Mouse (Mus musculus) adrenal gland, postnatal 36 days (tissue): Measurements from ENCODE around the gene Lpar5. TPM values are rescaled to one million over a fixed set of nuclear protein-coding genes. Genes with fewer than 3 reads are reported as not detected.
A peak's percentile ranks its signal among the peaks of the same experiment; 100 is the strongest.

Source experiments
- DNase-seq, 2 experiments: peaks; one replicate each; pipeline ENCODE4 v3.0.0; 2021; ENCODE audit warnings: mixed read lengths in 1 of 2
- total RNA-seq, 2 experiments: library from RNA; stranded (reverse); gene quantifications; 2 replicates each; pipeline ENCODE4 v1.2.3; 2021

The Lpar5 gene
- total RNA-seq, 2 experiments from 2014 or later, result 0.40 to 0.60 TPM

DNA sequence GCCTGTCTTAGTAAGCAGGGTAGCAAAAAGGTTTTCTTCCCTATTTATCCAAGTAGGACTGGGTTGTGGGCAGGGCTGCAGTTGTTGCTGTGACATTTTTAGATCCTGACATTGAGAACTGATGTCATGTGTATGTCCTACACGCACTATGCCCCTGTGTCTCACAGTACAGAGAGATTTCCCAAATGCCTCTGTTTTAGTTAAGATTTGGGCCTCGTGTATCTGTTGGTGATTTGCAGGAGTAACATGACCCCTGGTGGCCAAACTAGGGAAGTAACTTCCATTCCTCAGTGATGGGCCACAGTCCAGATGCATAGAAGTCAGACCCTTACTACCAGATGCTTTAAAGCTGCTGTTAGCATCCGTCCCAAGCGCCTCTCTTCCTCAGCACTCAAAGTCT is 16.7 kb downstream of the Lpar5 start:
- DNase-seq, result peak; percentile 48 to 72

DNA sequence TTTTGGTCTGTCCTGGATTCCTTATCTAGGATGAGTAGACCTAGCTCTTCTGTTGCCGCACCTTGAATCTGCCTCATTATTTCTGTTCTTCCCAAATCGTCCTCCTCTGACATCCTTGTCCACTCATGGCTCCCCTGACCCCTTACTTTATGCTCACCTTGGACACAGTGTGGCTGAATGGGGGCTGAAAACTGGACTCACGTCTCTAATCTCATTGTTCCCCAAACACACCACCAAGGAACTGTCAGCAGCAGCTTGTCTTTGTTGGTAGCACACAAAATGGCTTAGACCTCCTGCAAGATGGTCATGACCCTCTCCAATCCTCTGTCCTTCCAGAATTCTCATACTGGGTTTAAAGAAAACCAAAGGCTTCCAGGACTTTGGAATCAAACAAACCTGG is 20.2 kb downstream of the Lpar5 start:
- no peak for DNase-seq

DNA sequence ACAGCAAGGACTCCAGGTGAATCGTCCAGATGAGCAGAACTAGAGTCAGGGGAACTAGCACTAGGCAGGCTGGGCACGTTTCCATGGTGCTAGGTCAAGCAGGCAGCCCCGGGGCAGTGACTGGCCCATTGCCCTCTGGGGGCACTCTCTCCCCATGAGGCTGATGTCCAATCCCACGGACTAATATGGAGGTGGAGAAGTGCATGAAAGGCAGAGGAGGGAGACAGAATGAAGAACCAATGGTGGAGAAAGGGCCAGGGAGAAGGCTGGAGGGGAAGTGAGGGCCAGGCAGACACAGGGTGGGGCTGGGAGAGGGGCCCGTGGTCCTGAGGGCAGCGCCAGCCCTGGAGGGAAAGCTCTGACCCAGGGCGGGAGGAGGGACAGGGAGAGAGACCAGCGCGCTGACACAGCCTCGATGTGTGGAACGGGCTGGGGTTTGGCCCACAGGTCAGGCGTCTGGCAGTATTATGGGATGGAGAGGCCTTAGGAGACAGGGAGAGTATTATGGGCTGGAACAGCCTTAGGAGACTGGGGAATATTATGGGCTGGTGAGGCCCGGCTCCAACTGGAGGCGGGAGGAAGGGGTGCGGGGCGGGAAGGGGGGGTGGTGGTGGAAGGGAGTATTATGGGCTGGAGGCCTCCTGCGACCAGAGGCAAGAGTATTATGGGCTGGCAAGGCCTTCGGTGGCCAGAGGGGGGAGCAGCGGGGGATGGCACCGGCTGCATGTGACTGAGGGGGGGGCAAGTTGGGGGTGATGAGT is 21.0 kb downstream of the Lpar5 start:
- DNase-seq, result peak; percentile 83 to 91

DNA sequence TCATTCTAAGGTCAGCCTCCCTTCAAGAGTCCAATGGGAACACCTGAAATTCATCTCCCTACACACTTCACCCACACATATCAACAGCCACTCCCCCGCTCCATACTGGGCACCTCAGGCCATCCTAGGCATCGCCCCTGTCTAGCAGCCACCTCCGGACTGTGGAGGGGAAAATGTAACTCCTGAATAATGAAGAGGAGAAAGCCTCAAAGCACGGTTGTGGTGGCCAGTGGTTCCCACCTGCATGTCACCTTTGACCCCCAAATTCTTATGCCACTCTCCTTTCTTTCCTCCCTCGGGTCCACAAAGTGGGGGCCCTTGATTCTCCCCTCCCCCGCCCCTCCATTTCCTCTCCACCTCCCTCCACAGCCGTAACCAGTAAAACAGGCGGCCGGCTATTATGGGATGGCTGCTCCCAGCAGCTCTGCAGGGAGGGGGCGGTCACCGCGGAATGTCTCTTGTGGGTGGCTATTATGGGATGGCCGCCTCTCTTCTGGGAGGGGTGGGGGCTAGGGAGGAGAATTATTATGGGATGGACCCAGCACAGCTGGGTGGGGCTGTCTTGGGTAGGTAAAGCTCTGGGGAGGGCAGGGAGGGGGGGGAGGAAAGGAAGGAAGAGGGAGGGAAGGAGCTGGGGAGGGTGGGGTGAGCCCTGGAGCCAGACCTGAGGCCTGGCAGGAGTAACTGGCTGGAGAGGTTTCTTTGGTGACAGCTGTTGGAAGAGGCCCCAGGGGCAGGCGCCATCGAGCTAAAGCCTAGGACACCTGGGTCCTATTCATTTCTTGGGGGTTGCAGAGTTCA is 22.0 kb downstream of the Lpar5 start:
- peak; percentile 87 to 90 for DNase-seq

DNA sequence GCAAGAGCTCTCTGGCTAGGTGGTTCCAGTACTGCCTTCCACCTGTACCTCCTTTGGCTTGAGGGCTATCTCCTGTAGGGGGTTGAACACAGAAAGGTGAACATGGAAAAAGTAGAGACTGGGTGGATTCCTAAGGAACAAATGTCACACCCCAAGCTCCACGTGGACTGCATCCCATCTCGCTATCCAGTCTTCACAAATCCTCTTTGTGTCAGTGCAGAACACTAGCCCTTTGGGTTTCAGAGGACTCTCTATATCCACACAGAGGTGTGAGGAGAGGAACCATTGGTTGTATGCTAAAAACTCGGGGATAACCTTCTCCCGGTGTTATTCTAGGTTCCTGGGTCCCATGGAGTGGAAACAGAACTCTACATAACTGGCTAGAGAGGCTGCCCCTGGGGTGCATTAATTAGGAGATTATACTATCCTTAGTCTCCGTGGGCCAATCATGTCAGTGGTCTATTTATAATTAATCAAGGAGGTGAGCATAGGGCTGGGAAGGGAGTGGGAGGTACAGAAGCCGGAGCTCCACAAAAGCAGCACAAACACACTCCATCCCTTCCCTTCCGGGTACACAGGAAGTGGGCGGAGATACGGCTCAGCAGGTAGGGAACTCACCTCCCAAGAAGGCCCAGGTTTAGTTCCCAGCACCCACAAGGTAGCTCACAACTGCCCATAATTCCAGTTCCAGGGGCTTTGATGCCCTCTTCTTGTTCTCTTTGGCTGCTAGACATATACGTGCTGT is 22.8 kb downstream of the Lpar5 start:
- no peak for DNase-seq

DNA sequence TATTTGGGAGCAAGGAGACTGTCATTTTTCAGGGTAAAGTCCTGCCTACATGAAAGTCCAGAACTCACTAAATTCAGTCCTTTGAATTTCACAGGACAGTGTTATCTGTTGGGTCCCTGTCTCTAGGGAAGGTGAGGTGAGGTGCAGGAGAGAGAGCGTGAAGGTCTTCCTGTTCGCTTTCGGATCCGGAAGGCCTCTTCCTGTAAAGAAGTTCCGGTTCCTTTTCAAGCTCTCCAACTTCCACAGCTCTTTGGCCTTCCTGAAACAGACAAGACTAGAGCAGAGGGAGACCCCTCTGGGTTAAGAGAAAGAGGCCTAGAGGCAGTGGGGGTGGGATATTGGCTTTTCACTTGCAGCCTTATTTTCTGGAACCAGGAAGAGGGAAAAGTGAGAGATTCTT is 24.7 kb downstream of the Lpar5 start:
- DNase-seq, result no peak

DNA sequence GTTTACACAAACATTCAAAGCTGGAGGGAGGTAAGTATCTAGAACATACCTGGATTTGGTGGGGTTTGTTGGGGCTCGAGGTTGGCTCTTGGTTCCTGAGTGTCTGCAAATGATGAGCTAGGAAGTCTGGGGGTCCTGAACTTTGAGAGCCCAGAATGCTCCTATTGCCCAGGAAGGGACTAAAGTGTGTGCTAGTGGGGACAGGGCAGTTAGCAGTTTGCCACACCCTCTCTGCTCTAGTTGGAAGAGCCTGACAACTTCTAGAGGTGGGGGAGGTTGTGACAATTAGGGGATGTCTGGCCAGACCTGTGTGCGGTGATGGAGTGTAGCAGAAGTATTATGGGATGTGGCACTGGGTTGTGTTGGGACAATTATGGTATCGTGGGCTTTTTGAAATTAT is 27.1 kb downstream of the Lpar5 start:
- DNase-seq, result no peak

DNA sequence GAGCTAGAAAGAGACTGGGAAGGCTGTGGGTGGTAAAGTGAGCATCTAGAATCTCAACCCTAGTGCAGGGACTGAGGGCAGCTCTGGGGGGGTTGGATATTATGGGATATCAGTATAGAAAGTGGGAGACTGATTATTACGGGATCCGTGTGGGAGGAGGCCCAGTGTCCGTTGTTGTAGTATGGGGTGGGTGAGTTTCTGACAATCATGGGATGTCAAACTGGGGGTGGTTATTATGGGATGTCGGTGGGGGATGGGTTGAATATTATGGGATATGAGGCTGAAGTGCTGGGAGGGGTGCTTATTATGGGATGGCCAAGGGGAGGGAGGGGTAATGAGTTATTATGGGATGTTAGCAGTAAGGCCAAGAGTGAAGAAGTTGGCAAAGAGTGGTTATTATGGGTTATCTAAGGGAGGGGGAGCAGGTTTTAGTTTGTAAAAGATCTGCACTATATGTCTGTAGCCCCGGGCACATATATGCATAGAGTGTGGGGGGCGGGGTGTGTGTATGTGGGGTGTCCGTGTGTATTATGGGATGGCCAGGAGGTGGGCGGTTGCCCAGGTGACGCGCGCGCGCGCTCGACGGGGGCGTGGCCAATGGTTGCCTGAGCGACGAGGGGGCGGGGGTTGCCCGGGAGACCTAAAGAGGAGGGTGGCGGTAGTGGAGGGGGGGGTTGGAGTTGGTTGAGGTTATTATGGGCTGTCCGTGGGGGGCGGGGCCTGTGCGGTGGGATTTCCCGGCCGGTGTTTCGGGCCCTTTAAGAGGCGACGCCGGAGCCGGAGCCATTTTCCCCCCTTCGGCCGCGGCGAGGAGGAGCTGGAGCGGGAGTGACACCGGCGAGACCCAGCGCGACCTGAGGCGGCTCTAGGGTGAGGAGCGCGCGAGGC is 27.9 kb downstream of the Lpar5 start, which contains the start of gene Chd4:
Gene Chd4 (plus strand): TSS at position 591 of the 888 bp plus-strand sequence.
- peak; percentile 96 to 99 for DNase-seq

DNA sequence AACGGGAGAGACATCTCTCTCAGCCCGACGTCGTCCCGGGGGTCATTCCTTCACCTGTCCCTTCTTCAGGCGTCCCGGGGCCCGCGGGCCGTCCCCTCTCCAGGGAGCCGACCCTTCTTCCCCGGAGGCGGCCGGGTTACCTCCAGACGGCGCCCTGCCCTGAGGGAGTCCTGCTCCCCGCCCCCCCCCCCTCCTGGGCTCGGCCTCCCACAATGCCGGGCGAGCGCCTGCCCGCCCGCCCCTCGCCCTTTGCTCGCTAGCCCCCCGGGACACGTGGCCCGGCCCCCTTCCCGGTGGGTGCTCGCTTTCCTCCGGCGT is 28.5 kb downstream of the Lpar5 start:
- DNase-seq, result no peak

DNA sequence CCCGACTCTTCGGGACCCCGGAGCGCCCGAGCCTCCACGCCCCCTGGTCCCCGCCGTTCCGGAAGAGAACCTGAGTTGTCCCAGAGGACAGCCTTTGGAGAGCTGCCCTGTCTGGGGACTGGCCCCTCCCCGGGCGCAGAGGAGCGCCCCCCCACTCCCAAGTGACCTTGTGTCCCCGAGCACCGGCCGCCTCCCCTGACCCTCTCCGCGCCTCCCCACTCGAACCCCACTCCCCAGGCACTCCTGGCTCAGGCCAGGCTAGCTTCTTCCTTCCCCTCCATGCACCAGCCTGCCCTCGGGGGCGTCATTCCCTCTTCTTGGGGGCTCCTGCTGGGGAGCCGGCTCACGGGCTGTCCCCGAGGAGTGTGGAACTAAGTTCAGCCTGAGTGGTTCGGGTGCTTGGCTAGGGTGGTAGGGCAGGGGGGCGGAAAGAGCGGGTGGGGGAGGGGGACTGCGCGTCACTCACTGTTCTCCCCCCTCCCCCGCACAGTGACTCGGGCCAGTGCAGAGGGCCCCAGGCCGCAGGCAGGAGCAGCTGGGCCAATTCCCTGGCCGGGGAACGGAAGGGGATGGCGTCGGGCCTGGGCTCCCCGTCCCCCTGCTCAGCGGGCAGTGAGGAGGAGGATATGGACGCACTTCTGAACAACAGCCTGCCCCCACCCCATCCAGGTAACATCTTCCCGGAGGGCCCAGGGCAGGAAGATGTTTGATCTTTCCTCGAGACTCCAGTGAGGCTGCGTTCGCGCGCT is 29.1 kb downstream of the Lpar5 start:
- peak; percentile 74 to 82 for DNase-seq

DNA sequence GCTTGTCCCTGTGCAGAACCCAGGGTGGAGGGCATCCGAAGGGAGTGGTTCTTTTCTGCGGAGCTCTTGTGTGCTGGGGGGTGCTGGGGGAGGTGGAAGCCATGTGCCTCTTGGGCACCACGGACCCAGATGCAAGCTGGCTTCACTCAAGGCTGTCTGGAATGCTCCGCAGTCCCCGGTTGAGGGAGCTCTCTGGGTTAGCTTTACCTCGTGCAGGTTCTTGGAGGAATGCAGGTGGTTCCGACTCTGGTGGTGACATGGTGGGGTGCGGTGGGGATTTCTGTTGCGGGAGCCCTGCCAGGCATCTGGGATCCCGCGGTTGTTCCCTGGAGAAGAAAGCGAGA is 29.6 kb downstream of the Lpar5 start:
- peak in 1 of 2 experiments; percentile 26 for DNase-seq

DNA sequence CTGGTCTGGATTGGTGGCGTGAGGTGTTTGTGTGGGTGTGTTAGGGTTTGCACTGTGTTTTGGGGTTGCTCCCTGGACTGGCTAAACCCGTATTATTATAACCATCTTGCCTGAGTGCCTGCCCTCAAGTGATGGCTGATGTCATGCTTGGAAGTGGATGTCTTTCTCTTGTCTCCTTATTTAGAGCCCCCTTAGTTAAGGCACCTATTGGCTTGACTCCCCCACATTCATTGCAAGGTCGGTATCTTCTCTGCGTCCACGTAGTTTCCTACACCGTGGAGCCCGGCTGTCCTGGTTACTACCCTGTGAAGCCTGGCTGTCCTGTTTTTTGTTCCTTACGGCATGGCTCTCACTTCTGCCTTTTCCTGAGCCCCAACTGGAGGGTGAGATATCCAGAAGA is 30.2 kb downstream of the Lpar5 start:
- no peak for DNase-seq

DNA sequence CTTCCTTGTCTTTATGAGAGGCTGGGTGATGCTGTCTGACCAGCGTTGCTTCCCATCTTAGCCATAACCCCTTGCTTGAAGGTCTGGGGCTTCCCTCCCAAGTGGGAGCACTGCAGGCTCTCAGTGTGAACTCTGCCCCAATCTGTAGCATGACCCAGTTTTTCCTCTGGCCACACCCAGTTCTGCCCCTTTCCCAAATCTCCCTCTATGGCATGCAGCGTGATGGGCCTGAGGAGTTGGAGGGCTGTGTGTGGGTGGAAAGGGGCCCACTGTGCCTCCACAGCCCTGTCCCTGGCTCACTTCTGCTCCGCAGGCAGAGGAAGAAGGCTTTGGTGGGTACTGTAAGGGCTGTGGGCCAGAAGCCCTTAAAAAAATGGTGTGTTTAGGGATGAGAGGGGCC is 30.8 kb downstream of the Lpar5 start:
- DNase-seq, result no peak

DNA sequence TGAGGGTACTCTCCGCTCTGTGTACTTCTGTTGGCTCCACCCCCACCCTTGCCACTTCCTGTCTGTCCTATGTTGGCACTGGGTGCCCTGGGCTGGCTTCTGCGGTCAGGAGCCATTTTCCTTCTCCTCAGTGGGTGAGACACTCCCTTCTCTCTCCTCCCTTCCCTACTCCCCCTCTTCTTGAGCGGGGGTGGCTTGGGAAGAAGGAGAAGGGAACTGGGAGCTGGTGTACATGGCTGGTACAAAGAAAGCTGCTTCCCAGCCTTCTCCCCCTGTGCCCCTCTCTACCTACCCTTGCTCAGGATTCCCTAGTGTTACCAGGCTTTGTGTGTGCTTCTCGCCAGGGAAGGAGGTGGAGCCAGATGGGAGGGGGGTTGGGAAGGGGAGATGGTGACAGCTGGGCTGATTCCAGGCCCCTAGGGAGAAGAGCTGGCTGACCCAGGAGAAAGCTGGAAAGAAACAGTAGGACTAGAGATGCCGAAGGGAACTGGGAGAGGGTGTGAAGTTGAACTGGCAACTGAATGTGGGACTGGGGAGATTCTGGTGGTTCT is 31.8 kb downstream of the Lpar5 start:
- DNase-seq, result peak; percentile 31 to 65

DNA sequence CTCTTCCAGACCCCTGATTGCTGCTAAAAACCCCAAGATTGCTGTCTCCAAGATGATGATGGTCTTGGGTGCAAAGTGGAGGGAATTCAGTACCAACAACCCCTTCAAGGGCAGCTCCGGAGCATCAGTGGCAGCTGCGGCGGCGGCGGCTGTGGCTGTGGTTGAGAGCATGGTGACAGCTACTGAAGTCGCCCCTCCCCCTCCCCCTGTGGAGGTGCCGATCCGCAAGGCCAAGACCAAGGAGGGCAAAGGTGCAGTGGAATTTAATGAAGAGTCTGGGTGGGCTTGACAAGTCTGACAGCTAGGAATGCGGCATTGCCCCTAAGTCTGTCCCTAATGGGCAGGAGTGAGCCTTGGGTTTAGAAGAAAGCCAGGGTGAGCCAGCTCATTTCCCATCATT is 33.7 kb downstream of the Lpar5 start:
- DNase-seq, result no peak

DNA sequence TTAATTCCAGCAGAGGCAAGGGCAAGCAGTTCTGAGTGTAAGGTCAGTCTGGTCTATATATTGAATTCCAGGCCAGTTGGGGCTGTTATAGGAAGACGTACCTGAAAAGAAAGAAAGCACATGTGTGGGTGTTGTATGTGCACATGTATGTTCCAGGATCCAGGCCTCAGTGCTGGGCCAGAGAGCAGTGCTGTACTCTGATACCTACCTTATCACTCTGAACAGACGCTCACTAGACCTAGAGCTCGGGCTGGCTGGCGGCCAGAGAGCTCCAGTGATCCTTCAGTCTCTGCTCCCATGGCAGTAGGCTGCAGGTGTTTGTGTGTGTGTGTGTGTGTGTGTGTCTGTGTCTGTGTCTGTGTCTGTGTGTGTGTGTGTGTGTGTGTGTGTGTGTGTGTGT is 36.5 kb downstream of the Lpar5 start:
- DNase-seq, result no peak

DNA sequence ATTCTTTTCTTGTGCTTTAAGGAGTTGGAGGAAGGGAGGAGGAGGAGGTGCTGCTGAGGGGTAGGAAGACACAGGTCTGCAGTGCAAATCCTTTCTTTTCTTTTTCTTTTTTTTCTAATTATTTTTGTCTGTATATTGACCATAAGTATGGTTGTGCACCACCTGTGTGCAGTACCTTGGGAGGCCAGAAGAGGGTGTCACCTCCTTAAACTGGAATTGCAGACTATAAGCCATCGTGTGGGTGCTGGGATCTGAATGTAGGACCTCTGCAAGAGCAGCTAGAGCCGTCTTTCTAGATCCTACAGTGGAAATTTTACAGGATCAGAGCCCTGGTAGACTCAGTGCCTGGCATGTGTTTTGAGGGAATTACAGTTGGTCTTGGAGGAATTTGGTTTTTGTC is 40.0 kb downstream of the Lpar5 start:
- no peak for DNase-seq

DNA sequence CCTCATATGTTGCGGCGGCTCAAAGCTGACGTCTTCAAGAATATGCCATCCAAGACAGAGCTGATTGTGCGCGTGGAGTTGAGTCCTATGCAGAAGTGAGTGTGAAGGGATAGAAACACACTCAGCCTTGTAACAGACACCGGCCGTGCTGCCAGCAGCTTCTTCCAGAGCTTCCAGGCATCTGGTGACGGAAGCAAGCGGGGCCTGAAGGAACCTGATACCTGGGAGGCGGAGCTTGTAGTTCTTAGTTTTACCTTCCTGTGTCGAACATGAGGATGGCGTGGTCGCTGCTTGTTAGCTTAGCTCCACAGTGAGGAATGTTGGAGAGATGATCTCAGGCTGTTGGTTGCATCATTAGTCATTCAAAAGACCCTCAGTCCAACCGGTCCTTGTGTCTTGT is 41.7 kb downstream of the Lpar5 start:
- DNase-seq, result no peak

DNA sequence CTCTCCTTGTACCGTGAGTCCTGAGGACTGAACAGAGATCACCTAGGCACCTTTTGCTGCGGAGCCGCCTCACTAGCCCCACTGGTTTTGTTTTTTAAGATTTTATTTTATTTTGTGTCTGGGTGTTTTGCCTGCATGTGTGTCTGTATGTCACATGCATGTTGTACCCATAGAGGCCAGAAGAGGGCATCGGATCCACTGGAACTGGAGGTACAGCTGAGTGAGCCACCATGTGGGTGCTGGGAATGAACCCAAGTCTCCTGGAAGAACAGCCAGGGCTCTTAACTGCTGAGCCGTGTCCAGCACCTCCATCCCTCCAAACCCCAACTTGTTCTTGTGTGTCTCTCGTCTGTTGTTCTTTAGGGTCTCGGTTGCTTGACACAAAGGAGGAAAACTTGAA is 43.2 kb downstream of the Lpar5 start:
- peak; percentile 43 to 51 for DNase-seq

DNA sequence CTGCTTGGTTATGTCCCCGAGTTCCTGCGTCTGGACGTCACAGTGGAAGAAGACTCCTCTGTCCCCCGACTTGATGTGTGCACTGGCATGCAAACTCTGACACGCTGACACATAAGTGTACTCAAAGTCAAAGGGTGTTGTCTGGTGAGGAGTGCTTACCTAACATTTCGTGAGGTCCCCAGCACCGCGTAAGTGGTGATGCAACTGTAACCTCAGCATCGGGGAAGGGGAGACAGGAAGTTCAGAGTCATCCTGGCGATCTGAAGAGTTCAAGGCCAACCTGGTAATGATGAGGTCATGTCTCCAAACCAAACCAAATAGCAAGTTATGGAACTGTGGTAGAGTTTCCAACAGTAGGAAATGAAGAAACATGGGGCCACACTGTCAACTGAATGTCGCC is 44.8 kb downstream of the Lpar5 start:
- no peak for DNase-seq

DNA sequence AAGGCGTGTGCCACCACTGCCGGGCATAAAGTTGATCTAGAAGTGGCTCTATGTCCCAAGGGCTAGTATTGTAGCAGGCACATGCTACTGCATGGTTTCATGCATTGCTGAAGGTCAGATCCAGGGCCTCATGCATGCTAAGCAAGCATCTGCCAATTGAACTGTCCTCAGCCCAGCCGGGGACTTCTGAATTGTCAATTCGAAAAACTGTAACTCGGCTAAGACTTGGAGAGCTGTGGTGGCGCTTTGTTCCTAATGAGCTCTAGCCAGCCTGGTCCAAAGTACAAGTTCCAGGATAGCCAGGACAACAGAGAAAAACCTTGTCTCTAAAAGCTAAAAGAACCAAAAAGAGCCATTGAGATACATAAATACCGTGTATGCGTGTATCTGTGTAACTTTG is 51.7 kb downstream of the Lpar5 start:
- DNase-seq, result no peak
